Mouse (Mus musculus) cerebellum, adult 2 months (tissue): ENCODE results near the gene Ube4b. TPM values are rescaled to one million over a fixed set of nuclear protein-coding genes. Genes with fewer than 3 reads are reported as not detected.
"Not testable (repeated sequence)": the region's sequence is repeated elsewhere in the genome, so short reads cannot be mapped to it uniquely, and the experiment has no call there.

Experiments used
- DNase-seq, 2 experiments: peaks; one replicate each; pipeline ENCODE4 v3.0.0; 2021
- H3K27ac ChIP-seq: fragments of 200-500 bp; 2 replicates; pipeline ENCODE4 v1.5.1; 2012; ENCODE audit warnings: low read length, control low read depth, inconsistent platforms; ENCODE audit not compliant: insufficient read depth
- H3K27me3 ChIP-seq: fragments of 200-500 bp; 2 replicates; pipeline ENCODE4 v1.6.1; 2012; ENCODE audit warnings: inconsistent platforms, mild to moderate bottlenecking, low read length, moderate library complexity; ENCODE audit not compliant: control insufficient read depth, insufficient read depth
- H3K4me1 ChIP-seq: fragments of 200-500 bp; 2 replicates; pipeline ENCODE4 v1.6.1; 2011; ENCODE audit warnings: low read length; ENCODE audit not compliant: control insufficient read depth, insufficient read depth
- H3K4me3 ChIP-seq: fragments of 200-500 bp; replicated peaks from 2 replicates; pipeline ENCODE3; 2011; ENCODE audit warnings: mild to moderate bottlenecking, low read depth, low read length, control low read depth; ENCODE audit not compliant: insufficient read depth
- CTCF ChIP-seq: fragments of 200-500 bp; IDR thresholded peaks from 2 replicates; pipeline ENCODE4 v1.5.1; 2011; ENCODE audit warnings: low read depth, mild to moderate bottlenecking, control low read depth, low read length, moderate library complexity, borderline replicate concordance; ENCODE audit not compliant: insufficient read depth
- POLR2A ChIP-seq: fragments of 200-500 bp; IDR thresholded peaks from 2 replicates; pipeline ENCODE4 v1.6.1; 2011; ENCODE audit warnings: low read length, control low read depth, borderline replicate concordance; ENCODE audit not compliant: insufficient read depth
- WGBS: fragments of 180-500 bp; shearing (Covaris S2); methylation state at CpG from one replicate; pipeline ENCODE4 v1.1.7; 2018; 5-methylcytosine and 5-hydroxymethylcytosine counted together
- polyA plus RNA-seq: library from polyadenylated mRNA; depleted of rRNA; stranded (reverse); fragments of >200 nt; gene quantifications from 2 replicates; pipeline ENCODE4 v1.2.3, GENCODE M21; 2012; rRNA removed

Ube4b gene
- polyA plus RNA-seq = 123 and 132 TPM in 2 replicates

- peak within 1 kb of the TSS; percentile 90 for H3K27ac ChIP-seq
- peak; percentile 96 to 97 for DNase-seq
- under 1% methylated on average over 50 of the region's 50 CpGs for WGBS
- TF ChIP-seq CTCF (no peak), POLR2A (peak; percentile 52; the same call in 1 of the 2 replicates)
- peak within 1 kb of the TSS; percentile 93 for H3K4me3 ChIP-seq
- H3K27me3 ChIP-seq = no peaks in the 10 kb centered on the region
- peaks cover 17% of the 10 kb centered on the region for H3K4me1 ChIP-seq
Observed at GRCm38 (mm10) chr4:149426325-149427199, at the start of gene Ube4b. Gene Ube4b, minus strand, starts transcription at chr4:149426749.

GRCm38 (mm10) chr4:149475096-149475495 lies 48.5 kb upstream of the Ube4b start:
- DNase-seq = no peak
- H3K4me3 ChIP-seq = no peak overlapping the region
- H3K4me1 ChIP-seq = peaks cover 3% of the 10 kb centered on the region; the same call in 1 of the 2 replicates
- 36% methylated on average over 7 of the region's 7 CpGs for WGBS
- 0 out of 2 replicates have a peak, but pooled peaks have one; percentile 5 for TF ChIP-seq CTCF
- TF ChIP-seq POLR2A = no peak
- H3K27me3 ChIP-seq = no peaks in the 10 kb centered on the region
- H3K27ac ChIP-seq = no peak overlapping the region

GRCm38 (mm10) chr4:149469557-149469956 lies 43.0 kb upstream of the Ube4b start:
- Histone ChIP-seq H3K27ac (no peak overlapping the region), H3K4me3 (no peak overlapping the region), H3K4me1 (no peaks in the 10 kb centered on the region), H3K27me3 (no peaks in the 10 kb centered on the region)
- 93% methylated on average over 3 of the region's 3 CpGs for WGBS
- TF ChIP-seq CTCF = no peak
- TF ChIP-seq POLR2A = no peak
- no peak for DNase-seq

- Histone ChIP-seq H3K27me3 (no peaks in the 10 kb centered on the region), H3K27ac (no peak overlapping the region), H3K4me3 (no peak overlapping the region), H3K4me1 (peaks cover 25% of the 10 kb centered on the region)
- 71% methylated on average over 6 of the region's 6 CpGs for WGBS
- TF ChIP-seq CTCF (no peak), POLR2A (no peak)
- DNase-seq = no peak
Observed at GRCm38 (mm10) chr4:149463435-149463950, 36.9 kb upstream of the Ube4b start.

GRCm38 (mm10) chr4:149462305-149462971 lies 35.9 kb upstream of the Ube4b start:
- Histone ChIP-seq H3K4me3 (peak overlapping the region; percentile 29), H3K4me1 (peaks cover 27% of the 10 kb centered on the region), H3K27me3 (no peaks in the 10 kb centered on the region), H3K27ac (peak overlapping the region; percentile 96)
- WGBS = 65% methylated on average over 6 of the region's 6 CpGs
- TF ChIP-seq CTCF (no peak), POLR2A (no peak)
- no peak for DNase-seq

GRCm38 (mm10) chr4:149461579-149462304 lies 35.2 kb upstream of the Ube4b start:
- Histone ChIP-seq H3K4me1 (peaks cover 27% of the 10 kb centered on the region), H3K27me3 (no peaks in the 10 kb centered on the region), H3K4me3 (peak overlapping the region; percentile 29), H3K27ac (peak overlapping the region; percentile 96)
- no peak for TF ChIP-seq POLR2A
- peak; percentile 81 to 87 for DNase-seq
- 7% methylated on average over 6 of the region's 7 CpGs for WGBS

- WGBS = 94% methylated on average over 2 of the region's 2 CpGs
- Histone ChIP-seq H3K27ac (peak overlapping the region; percentile 91; the same call in 1 of the 2 replicates), H3K4me1 (peaks cover 27% of the 10 kb centered on the region)
- not testable (repeated sequence) for H3K4me3 ChIP-seq, H3K27me3 ChIP-seq, DNase-seq
- 0 out of 2 replicates have a peak, but pooled peaks have one; percentile 8 for TF ChIP-seq CTCF
Observed at GRCm38 (mm10) chr4:149460475-149460874, 33.9 kb upstream of the Ube4b start.
